Mouse (Mus musculus): ENCODE results near the gene Fam81a. TPM values are rescaled to one million over a fixed set of nuclear protein-coding genes. Genes with fewer than 3 reads are reported as not detected.
A peak's percentile ranks its signal among the peaks of the same experiment; 100 is the strongest.

The Fam81a gene
- 5.6 and 5.9 TPM in 2 replicates for polyA plus RNA-seq (2014; fragmentation: Nextera tagmentation; extraction: Ambion mirVana)

- H3K36me3 ChIP-seq (ENCODE audit: control insufficient read depth, insufficient read depth, low read length): no peaks in the 10 kb centered on the region
- no peaks in the 10 kb centered on the region for H3K9me3 ChIP-seq (ENCODE audit: control insufficient read depth, low read length)
- peaks cover 6% of the 10 kb centered on the region; the same call in 1 of the 2 replicates for H3K27me3 ChIP-seq (ENCODE audit: control insufficient read depth, insufficient read depth, low read length)
- peak within 1 kb of the TSS; percentile 94 for H3K4me2 ChIP-seq (ENCODE audit: low read length)
- no peak within 1 kb of the TSS; the same call in 1 of the 2 replicates for H3K27ac ChIP-seq (replicated peaks; ENCODE audit: low read depth, low read length)
- ATAC-seq (ENCODE audit: low FRiP score, low TSS enrichment) (no peak), DNase-seq (no peak)
- 0 out of 2 replicates have a peak, but pooled peaks cover 10% of the 10 kb centered on the region for H3K4me1 ChIP-seq (ENCODE audit: control insufficient read depth, insufficient read depth, low read length)
- H3K4me3 ChIP-seq (replicated peaks; ENCODE audit: low read depth, low read length): peak within 1 kb of the TSS; percentile 62
- WGBS: 69% methylated on average over 7 of the region's 7 CpGs
- peak within 1 kb of the TSS; percentile 59 for H3K9ac ChIP-seq (replicated peaks; ENCODE audit: low read length)
These were observed at the start of gene Fam81a for GRCm38 (mm10) chr9:70142460-70142859. Gene Fam81a (minus strand): TSS chr9:70142560.

GRCm38 (mm10) chr9:70182639-70183038, 40.3 kb upstream of the Fam81a start:
- peak; percentile 11 for DNase-seq
- ATAC-seq (ENCODE audit: low FRiP score, low TSS enrichment): no peak
- Histone ChIP-seq H3K9me3 (ENCODE audit: control insufficient read depth, low read length) (no peaks in the 10 kb centered on the region), H3K4me3 (replicated peaks; ENCODE audit: low read depth, low read length) (no peak overlapping the region), H3K4me2 (ENCODE audit: low read length) (no peak overlapping the region), H3K27me3 (ENCODE audit: control insufficient read depth, insufficient read depth, low read length) (no peaks in the 10 kb centered on the region), H3K36me3 (ENCODE audit: control insufficient read depth, insufficient read depth, low read length) (no peaks in the 10 kb centered on the region), H3K27ac (replicated peaks; ENCODE audit: low read depth, low read length) (peak overlapping the region; percentile 49; the same call in 1 of the 2 replicates), H3K4me1 (ENCODE audit: control insufficient read depth, insufficient read depth, low read length) (no peaks in the 10 kb centered on the region), H3K9ac (replicated peaks; ENCODE audit: low read length) (no peak overlapping the region)
- 43% methylated on average over 7 of the region's 7 CpGs for WGBS

- H3K27ac ChIP-seq (replicated peaks; ENCODE audit: low read depth, low read length): peak overlapping the region; percentile 49; the same call in 1 of the 2 replicates
These were observed 39.4 kb upstream of the Fam81a start for GRCm38 (mm10) chr9:70181719-70182118.

GRCm38 (mm10) chr9:70176291-70176690, 33.9 kb upstream of the Fam81a start:
- Histone ChIP-seq H3K4me1 (ENCODE audit: control insufficient read depth, insufficient read depth, low read length) (peaks cover 13% of the 10 kb centered on the region), H3K9ac (replicated peaks; ENCODE audit: low read length) (no peak overlapping the region), H3K27me3 (ENCODE audit: control insufficient read depth, insufficient read depth, low read length) (no peaks in the 10 kb centered on the region), H3K4me3 (replicated peaks; ENCODE audit: low read depth, low read length) (no peak overlapping the region), H3K9me3 (ENCODE audit: control insufficient read depth, low read length) (no peaks in the 10 kb centered on the region), H3K27ac (replicated peaks; ENCODE audit: low read depth, low read length) (no peak overlapping the region), H3K36me3 (ENCODE audit: control insufficient read depth, insufficient read depth, low read length) (no peaks in the 10 kb centered on the region), H3K4me2 (ENCODE audit: low read length) (no peak overlapping the region)
- WGBS: 80% methylated on average over 3 of the region's 3 CpGs
- no peak for ATAC-seq (ENCODE audit: low FRiP score, low TSS enrichment)
- DNase-seq: no peak

More at GRCm38 (mm10) chr9:70181719-70182118, 39.4 kb upstream of the Fam81a start:
- 41% methylated on average over 12 of the region's 12 CpGs for WGBS
- no peak overlapping the region for H3K9ac ChIP-seq (replicated peaks; ENCODE audit: low read length)
- no peaks in the 10 kb centered on the region for H3K36me3 ChIP-seq (ENCODE audit: control insufficient read depth, insufficient read depth, low read length)
- no peak overlapping the region for H3K4me3 ChIP-seq (replicated peaks; ENCODE audit: low read depth, low read length)
- no peaks in the 10 kb centered on the region for H3K27me3 ChIP-seq (ENCODE audit: control insufficient read depth, insufficient read depth, low read length)
- DNase-seq: peak; percentile 62
- H3K4me2 ChIP-seq (ENCODE audit: low read length): no peak overlapping the region
- no peaks in the 10 kb centered on the region for H3K4me1 ChIP-seq (ENCODE audit: control insufficient read depth, insufficient read depth, low read length)
- no peak for ATAC-seq (ENCODE audit: low FRiP score, low TSS enrichment)
- H3K9me3 ChIP-seq (ENCODE audit: control insufficient read depth, low read length): no peaks in the 10 kb centered on the region

- H3K36me3 ChIP-seq (ENCODE audit: control insufficient read depth, insufficient read depth, low read length): no peaks in the 10 kb centered on the region
- no peak for ATAC-seq (ENCODE audit: low FRiP score, low TSS enrichment)
- WGBS: 19% methylated on average over 6 of the region's 6 CpGs
These were observed 32.5 kb upstream of the Fam81a start for GRCm38 (mm10) chr9:70174896-70175295.

GRCm38 (mm10) chr9:70174291-70174848, 32.0 kb upstream of the Fam81a start:
- Histone ChIP-seq H3K27me3 (ENCODE audit: control insufficient read depth, insufficient read depth, low read length) (no peaks in the 10 kb centered on the region), H3K9me3 (ENCODE audit: control insufficient read depth, low read length) (no peaks in the 10 kb centered on the region), H3K36me3 (ENCODE audit: control insufficient read depth, insufficient read depth, low read length) (no peaks in the 10 kb centered on the region), H3K27ac (replicated peaks; ENCODE audit: low read depth, low read length) (peak overlapping the region; percentile 3), H3K4me2 (ENCODE audit: low read length) (no peak overlapping the region), H3K9ac (replicated peaks; ENCODE audit: low read length) (no peak overlapping the region; the same call in 1 of the 2 replicates), H3K4me3 (replicated peaks; ENCODE audit: low read depth, low read length) (no peak overlapping the region), H3K4me1 (ENCODE audit: control insufficient read depth, insufficient read depth, low read length) (peaks cover 13% of the 10 kb centered on the region)
- DNase-seq (peak; percentile 29), ATAC-seq (ENCODE audit: low FRiP score, low TSS enrichment) (no peak)
- 29% methylated on average over 4 of the region's 4 CpGs for WGBS

More at GRCm38 (mm10) chr9:70174896-70175295, 32.5 kb upstream of the Fam81a start:
- peak; percentile 50 for DNase-seq
- Histone ChIP-seq H3K9ac (replicated peaks; ENCODE audit: low read length) (no peak overlapping the region; the same call in 1 of the 2 replicates), H3K9me3 (ENCODE audit: control insufficient read depth, low read length) (no peaks in the 10 kb centered on the region), H3K4me3 (replicated peaks; ENCODE audit: low read depth, low read length) (no peak overlapping the region), H3K27ac (replicated peaks; ENCODE audit: low read depth, low read length) (peak overlapping the region; percentile 3; the same call in 1 of the 2 replicates), H3K4me1 (ENCODE audit: control insufficient read depth, insufficient read depth, low read length) (peaks cover 13% of the 10 kb centered on the region), H3K27me3 (ENCODE audit: control insufficient read depth, insufficient read depth, low read length) (no peaks in the 10 kb centered on the region), H3K4me2 (ENCODE audit: low read length) (no peak overlapping the region)

- WGBS: 83% methylated on average over 7 of the region's 7 CpGs
- no peaks in the 10 kb centered on the region for H3K9me3 ChIP-seq (ENCODE audit: control insufficient read depth, low read length)
- no peak overlapping the region for H3K4me3 ChIP-seq (replicated peaks; ENCODE audit: low read depth, low read length)
- no peak overlapping the region for H3K27ac ChIP-seq (replicated peaks; ENCODE audit: low read depth, low read length)
- no peak overlapping the region for H3K4me2 ChIP-seq (ENCODE audit: low read length)
- H3K4me1 ChIP-seq (ENCODE audit: control insufficient read depth, insufficient read depth, low read length): no peaks in the 10 kb centered on the region; the same call in 1 of the 2 replicates
- no peak overlapping the region for H3K9ac ChIP-seq (replicated peaks; ENCODE audit: low read length)
- no peak for ATAC-seq (ENCODE audit: low FRiP score, low TSS enrichment)
- H3K36me3 ChIP-seq (ENCODE audit: control insufficient read depth, insufficient read depth, low read length): no peaks in the 10 kb centered on the region
- no peak for DNase-seq
- H3K27me3 ChIP-seq (ENCODE audit: control insufficient read depth, insufficient read depth, low read length): no peaks in the 10 kb centered on the region
These were observed 26.6 kb upstream of the Fam81a start for GRCm38 (mm10) chr9:70168973-70169372.

- ATAC-seq (ENCODE audit: low FRiP score, low TSS enrichment): no peak
These were observed 17.7 kb upstream of the Fam81a start for GRCm38 (mm10) chr9:70160071-70160470.

GRCm38 (mm10) chr9:70147618-70148017, 5.3 kb upstream of the Fam81a start:
- DNase-seq (no peak), ATAC-seq (ENCODE audit: low FRiP score, low TSS enrichment) (no peak)
- no peaks in the 10 kb centered on the region for H3K9me3 ChIP-seq (ENCODE audit: control insufficient read depth, low read length)

More at GRCm38 (mm10) chr9:70160071-70160470, 17.7 kb upstream of the Fam81a start:
- 86% methylated on average over 10 of the region's 10 CpGs for WGBS
- Histone ChIP-seq H3K4me3 (replicated peaks; ENCODE audit: low read depth, low read length) (no peak overlapping the region), H3K9ac (replicated peaks; ENCODE audit: low read length) (no peak overlapping the region), H3K27ac (replicated peaks; ENCODE audit: low read depth, low read length) (no peak overlapping the region), H3K9me3 (ENCODE audit: control insufficient read depth, low read length) (no peaks in the 10 kb centered on the region), H3K27me3 (ENCODE audit: control insufficient read depth, insufficient read depth, low read length) (no peaks in the 10 kb centered on the region), H3K4me1 (ENCODE audit: control insufficient read depth, insufficient read depth, low read length) (no peaks in the 10 kb centered on the region), H3K4me2 (ENCODE audit: low read length) (no peak overlapping the region), H3K36me3 (ENCODE audit: control insufficient read depth, insufficient read depth, low read length) (no peaks in the 10 kb centered on the region)
- DNase-seq: no peak

More at GRCm38 (mm10) chr9:70147618-70148017, 5.3 kb upstream of the Fam81a start:
- Histone ChIP-seq H3K4me1 (ENCODE audit: control insufficient read depth, insufficient read depth, low read length) (no peaks in the 10 kb centered on the region), H3K4me3 (replicated peaks; ENCODE audit: low read depth, low read length) (no peak overlapping the region), H3K27ac (replicated peaks; ENCODE audit: low read depth, low read length) (no peak overlapping the region), H3K27me3 (ENCODE audit: control insufficient read depth, insufficient read depth, low read length) (no peaks in the 10 kb centered on the region), H3K36me3 (ENCODE audit: control insufficient read depth, insufficient read depth, low read length) (no peaks in the 10 kb centered on the region), H3K9ac (replicated peaks; ENCODE audit: low read length) (no peak overlapping the region), H3K4me2 (ENCODE audit: low read length) (no peak overlapping the region)
- 82% methylated on average over 3 of the region's 3 CpGs for WGBS
